ENCODE assay signal across 7 mouse cellular contexts in the genomic region with DNA sequence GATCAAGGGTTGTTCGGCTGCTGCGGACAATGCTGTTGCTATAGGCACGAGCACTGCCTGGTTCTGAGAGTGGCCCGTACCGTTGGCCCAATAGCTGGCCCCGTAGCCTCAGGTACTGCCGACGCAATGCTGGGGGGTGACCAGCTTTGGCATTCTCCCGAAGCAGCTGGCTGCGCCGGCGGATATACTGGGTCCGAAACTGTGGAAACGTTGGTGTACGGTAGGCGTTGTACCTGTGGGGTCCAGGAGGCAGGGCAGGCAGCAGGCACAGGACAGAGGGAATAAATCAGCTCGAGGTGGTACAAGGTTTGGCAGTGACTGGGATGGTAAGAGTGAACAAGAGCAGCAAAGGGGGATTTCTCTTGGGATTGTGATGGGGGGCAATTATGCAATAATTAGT. TPM values are rescaled to one million over a fixed set of nuclear protein-coding genes. Genes with fewer than 3 reads are reported as not detected.
DNase-seq lines count a peak whose midpoint lies in the region; ATAC-seq and TF ChIP-seq lines count a peak whose summit lies in the region.

No protein-coding gene starts in this region.

- H3K9me3 ChIP-seq in lung, embryonic 15.5 days, result no peaks in the 10 kb centered on the region
- no peaks in the 10 kb centered on the region for H3K9me3 ChIP-seq in forebrain, embryonic 11.5 days (ENCODE audit: control insufficient read depth, low read length)
- no peaks in the 10 kb centered on the region for H3K9me3 ChIP-seq in intestine, postnatal 0 days (ENCODE audit: control insufficient read depth)
- no peaks in the 10 kb centered on the region for H3K9me3 ChIP-seq in neural tube, embryonic 15.5 days (replicated peaks)

- DNase-seq in lung, postnatal 10 days, result no peak
- no peak for DNase-seq in forebrain, embryonic 11.5 days (ENCODE audit: low spot score)
- DNase-seq in embryo, embryonic 10.5 days (ENCODE audit: low spot score), result no peak
- no peak for DNase-seq in MN1 (ENCODE audit: low spot score)

- H3K9ac ChIP-seq in lung, embryonic 15.5 days, result no peak overlapping the region
- no peak overlapping the region for H3K9ac ChIP-seq in forebrain, embryonic 11.5 days (ENCODE audit: low read length)
- H3K9ac ChIP-seq in intestine, postnatal 0 days (ENCODE audit: low read depth, low read length), result no peak overlapping the region
- no peak overlapping the region for H3K9ac ChIP-seq in neural tube, embryonic 15.5 days (replicated peaks)

- H3K27me3 ChIP-seq in lung, embryonic 15.5 days, result no peaks in the 10 kb centered on the region
- no peaks in the 10 kb centered on the region for H3K27me3 ChIP-seq in forebrain, embryonic 11.5 days (ENCODE audit: control insufficient read depth, insufficient read depth, low read length)
- no peaks in the 10 kb centered on the region for H3K27me3 ChIP-seq in intestine, postnatal 0 days (replicated peaks; ENCODE audit: control insufficient read depth, insufficient read depth, low read length)
- H3K27me3 ChIP-seq in neural tube, embryonic 15.5 days (replicated peaks), result no peaks in the 10 kb centered on the region

- 87% methylated on average over 17 of the region's 17 CpGs for WGBS in lung, embryonic 15.5 days
- WGBS in forebrain, embryonic 11.5 days, result 90% methylated on average over 17 of the region's 17 CpGs
- 88% methylated on average over 17 of the region's 17 CpGs for WGBS in intestine, postnatal 0 days
- WGBS in neural tube, embryonic 15.5 days, result 92% methylated on average over 17 of the region's 17 CpGs

- peak overlapping the region; percentile 64 for H3K4me2 ChIP-seq in lung, embryonic 15.5 days
- H3K4me2 ChIP-seq in forebrain, embryonic 11.5 days (ENCODE audit: low read depth, low read length, severe bottlenecking), result peak overlapping the region; percentile 62; the same call in 1 of the 2 replicates
- peak overlapping the region; percentile 60 for H3K4me2 ChIP-seq in intestine, postnatal 0 days (replicated peaks; ENCODE audit: low read depth)
- H3K4me2 ChIP-seq in neural tube, embryonic 15.5 days, result peak overlapping the region; percentile 55

- ATAC-seq in lung, embryonic 15.5 days (ENCODE audit: borderline replicate concordance, extremely low read depth, low FRiP score, low TSS enrichment), result no peak
- 0 out of 2 replicates have a peak, but pooled peaks have one; percentile 6 for ATAC-seq in forebrain, embryonic 11.5 days (replicated peaks; ENCODE audit: low FRiP score)
- ATAC-seq in intestine, postnatal 0 days, result no peak
- peak; percentile 13; the same call in 1 of the 2 replicates for ATAC-seq in neural tube, embryonic 15.5 days (ENCODE audit: low FRiP score)

- H3K4me3 ChIP-seq in lung, embryonic 15.5 days, result peak overlapping the region; percentile 57
- H3K4me3 ChIP-seq in forebrain, embryonic 11.5 days (ENCODE audit: low read depth, low read length), result 0 out of 2 replicates have a peak overlapping the region, but pooled peaks have one; percentile 46
- H3K4me3 ChIP-seq in intestine, postnatal 0 days (ENCODE audit: low read depth, low read length), result peak overlapping the region; percentile 43; the same call in 1 of the 2 replicates
- peak overlapping the region; percentile 55 for H3K4me3 ChIP-seq in neural tube, embryonic 15.5 days (replicated peaks)

- H3K4me1 ChIP-seq in lung, embryonic 15.5 days, result peaks cover 4% of the 10 kb centered on the region; the same call in 1 of the 2 replicates
- H3K4me1 ChIP-seq in forebrain, embryonic 11.5 days (replicated peaks; ENCODE audit: control insufficient read depth, insufficient read depth, low read length), result no peaks in the 10 kb centered on the region
- H3K4me1 ChIP-seq in intestine, postnatal 0 days (replicated peaks; ENCODE audit: control insufficient read depth, insufficient read depth, low read length), result no peaks in the 10 kb centered on the region
- peaks cover 5% of the 10 kb centered on the region for H3K4me1 ChIP-seq in neural tube, embryonic 15.5 days

- H3K36me3 ChIP-seq in lung, embryonic 15.5 days, result 0 out of 2 replicates have a peak, but pooled peaks cover 4% of the 10 kb centered on the region
- no peaks in the 10 kb centered on the region; the same call in 1 of the 2 replicates for H3K36me3 ChIP-seq in forebrain, embryonic 11.5 days (ENCODE audit: control insufficient read depth, insufficient read depth, low read length)
- H3K36me3 ChIP-seq in intestine, postnatal 0 days (ENCODE audit: control insufficient read depth, insufficient read depth), result peaks cover 19% of the 10 kb centered on the region; the same call in 1 of the 2 replicates
- H3K36me3 ChIP-seq in neural tube, embryonic 15.5 days, result peaks cover 12% of the 10 kb centered on the region; the same call in 1 of the 2 replicates

- TF ChIP-seq CTCF in intestine, postnatal 0 days (IDR thresholded peaks at IDR 0.05; ENCODE audit: low read depth), result no peak

- no peak overlapping the region for H3K27ac ChIP-seq in lung, embryonic 15.5 days
- no peak overlapping the region for H3K27ac ChIP-seq in forebrain, embryonic 11.5 days (ENCODE audit: low read depth, low read length)
- H3K27ac ChIP-seq in intestine, postnatal 0 days (ENCODE audit: low read depth, low read length), result no peak overlapping the region
- H3K27ac ChIP-seq in neural tube, embryonic 15.5 days (replicated peaks), result peak overlapping the region; percentile 97; the same call in 1 of the 2 replicates

RNA-seq across cellular contexts. Expression of a gene that starts 1.3 kb away (rescaled TPM):
- 20.9 and 24.2 TPM in 2 replicates for polyA plus RNA-seq in lung, embryonic 15.5 days (2015; fragmentation: Nextera tagmentation; extraction: Ambion mirVana)
- polyA plus RNA-seq in forebrain, embryonic 11.5 days (2014; fragmentation: Nextera tagmentation; extraction: Ambion mirVana), result 26.6 and 27.4 TPM in 2 replicates
- 10.1 and 13.6 TPM in 2 replicates for polyA plus RNA-seq in intestine, postnatal 0 days (2015; fragmentation: Nextera tagmentation; extraction: Ambion mirVana)
- polyA plus RNA-seq in neural tube, embryonic 15.5 days (2015; fragmentation: Nextera tagmentation; extraction: Ambion mirVana), result 56.2 and 64.9 TPM in 2 replicates

RNA-seq across cellular contexts. Expression of a gene that starts 14.3 kb away (rescaled TPM):
- 508 and 532 TPM in 2 replicates for polyA plus RNA-seq in lung, embryonic 15.5 days (2015; fragmentation: Nextera tagmentation; extraction: Ambion mirVana)
- 466 and 494 TPM in 2 replicates for polyA plus RNA-seq in forebrain, embryonic 11.5 days (2014; fragmentation: Nextera tagmentation; extraction: Ambion mirVana)
- polyA plus RNA-seq in intestine, postnatal 0 days (2015; fragmentation: Nextera tagmentation; extraction: Ambion mirVana), result 591 and 623 TPM in 2 replicates
- polyA plus RNA-seq in neural tube, embryonic 15.5 days (2015; fragmentation: Nextera tagmentation; extraction: Ambion mirVana), result 309 and 341 TPM in 2 replicates

RNA-seq across cellular contexts. Expression of a gene that starts 41.1 kb away (rescaled TPM):
- polyA plus RNA-seq in lung, embryonic 15.5 days (2015; fragmentation: Nextera tagmentation; extraction: Ambion mirVana), result 0.26 and 0.62 TPM in 2 replicates
- polyA plus RNA-seq in forebrain, embryonic 11.5 days (2014; fragmentation: Nextera tagmentation; extraction: Ambion mirVana), result 0.12 and 0.51 TPM in 2 replicates
- 0.34 and 0.48 TPM in 2 replicates for polyA plus RNA-seq in intestine, postnatal 0 days (2015; fragmentation: Nextera tagmentation; extraction: Ambion mirVana)
- polyA plus RNA-seq in neural tube, embryonic 15.5 days (2015; fragmentation: Nextera tagmentation; extraction: Ambion mirVana), result 0.14 and 2.0 TPM in 2 replicates

RNA-seq across cellular contexts. Expression of a gene that starts 44.6 kb away (rescaled TPM):
- 12.8 and 14.8 TPM in 2 replicates for polyA plus RNA-seq in lung, embryonic 15.5 days (2015; fragmentation: Nextera tagmentation; extraction: Ambion mirVana)
- polyA plus RNA-seq in forebrain, embryonic 11.5 days (2014; fragmentation: Nextera tagmentation; extraction: Ambion mirVana), result 13.5 and 13.9 TPM in 2 replicates
- 4.0 and 4.5 TPM in 2 replicates for polyA plus RNA-seq in intestine, postnatal 0 days (2015; fragmentation: Nextera tagmentation; extraction: Ambion mirVana)
- polyA plus RNA-seq in neural tube, embryonic 15.5 days (2015; fragmentation: Nextera tagmentation; extraction: Ambion mirVana), result 22.7 and 23.3 TPM in 2 replicates

RNA-seq across cellular contexts. Expression of a gene that starts 56.8 kb away (rescaled TPM):
- 67.2 and 68.0 TPM in 2 replicates for polyA plus RNA-seq in lung, embryonic 15.5 days (2015; fragmentation: Nextera tagmentation; extraction: Ambion mirVana)
- 96.1 and 99.7 TPM in 2 replicates for polyA plus RNA-seq in forebrain, embryonic 11.5 days (2014; fragmentation: Nextera tagmentation; extraction: Ambion mirVana)
- 15.5 and 16.5 TPM in 2 replicates for polyA plus RNA-seq in intestine, postnatal 0 days (2015; fragmentation: Nextera tagmentation; extraction: Ambion mirVana)
- 34.6 and 42.5 TPM in 2 replicates for polyA plus RNA-seq in neural tube, embryonic 15.5 days (2015; fragmentation: Nextera tagmentation; extraction: Ambion mirVana)

Comparison
In these comparisons a context has a peak if more than half of its experiments do, and no peak if none do; other contexts are left out.
1. ATAC-seq: peak in forebrain, embryonic 11.5 days (single experiment) and neural tube, embryonic 15.5 days (single experiment); none in lung, embryonic 15.5 days (single experiment) and intestine, postnatal 0 days (single experiment).
2. Peak in every context shown above with its lines, with median percentiles within 50 percentile points of each other: H3K4me2 ChIP-seq and H3K4me3 ChIP-seq.